Mouse (Mus musculus) adrenal gland, adult 18-20 months (tissue): ENCODE measurements around the gene Eml5. TPM values are rescaled to one million over a fixed set of nuclear protein-coding genes. Genes with fewer than 3 reads are reported as not detected.

Experiments
- DNase-seq, 2 experiments: peaks; one replicate each; pipeline ENCODE4 v3.0.0; 2021 to 2022; ENCODE audit warnings: low spot score in 2 of 2
- long read RNA-seq, 2 experiments: library from polyadenylated mRNA; stranded (forward); transcript quantifications; one replicate each; pipeline ENCODE4 v2.0.0; 2021
- total RNA-seq, 2 experiments: library from RNA; stranded (reverse); gene quantifications; 1 replicate in 1 of 2; 2 replicates in 1 of 2; pipeline ENCODE4 v1.2.3; 2021

Gene Eml5
- 10 to 100 TPM; 19.1 TPM for total RNA-seq
- long read RNA-seq, experiment 1: 0 reads
- long read RNA-seq, experiment 2, partial matches to known transcripts: 0 of 3 reads
- long read RNA-seq, experiment 2, other reads (novel, unspliced or antisense): 2 of 3 reads

DNA sequence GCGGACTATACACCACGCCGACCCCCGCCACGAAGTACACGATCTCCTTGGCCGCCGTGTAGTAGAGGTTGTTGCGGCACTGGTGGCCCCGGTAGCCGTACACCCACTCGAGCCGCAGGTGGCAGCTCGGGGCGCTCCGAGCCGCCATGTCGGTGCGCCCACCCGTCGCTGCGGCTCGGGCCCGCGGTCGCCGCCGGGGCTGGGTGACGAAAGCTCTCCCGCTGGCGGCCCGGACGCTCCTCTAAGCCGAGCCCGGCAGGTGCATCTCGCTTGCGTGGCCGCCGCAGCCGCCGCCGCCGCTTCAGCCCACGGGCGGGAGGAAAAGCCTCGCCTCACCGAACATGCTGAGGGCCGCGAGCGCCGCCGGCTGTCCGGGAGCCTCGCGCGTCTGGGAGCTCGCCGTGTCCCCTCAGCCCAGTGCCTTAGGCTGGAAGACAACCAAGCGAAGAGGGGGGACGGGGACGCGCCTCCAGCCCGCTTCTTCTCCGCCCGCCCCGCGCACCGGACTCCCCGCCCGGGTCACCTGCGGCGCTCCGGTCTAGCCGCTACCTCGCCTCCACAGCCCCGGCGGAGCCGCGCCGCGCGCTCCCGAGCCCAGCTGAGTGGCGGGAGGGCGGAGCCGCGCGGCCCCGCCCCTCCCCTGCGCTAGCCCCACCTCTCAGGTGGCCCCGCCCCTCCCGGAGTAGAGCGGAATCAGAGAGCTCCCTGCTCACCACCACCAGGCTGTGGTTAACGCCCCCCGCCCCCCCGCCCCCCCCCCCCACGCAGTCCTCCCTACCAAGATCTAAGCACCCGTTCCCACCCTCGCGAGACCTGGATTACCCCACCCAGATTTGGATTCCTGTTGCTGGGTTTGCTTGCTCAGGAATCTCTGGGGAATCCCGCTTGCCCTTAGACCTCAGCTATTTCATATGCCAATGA, at the start of gene Eml5:
Gene Eml5 (minus strand): TSS at position 604 of the 921 bp plus-strand sequence.
- DNase-seq: peak; percentile 78

DNA sequence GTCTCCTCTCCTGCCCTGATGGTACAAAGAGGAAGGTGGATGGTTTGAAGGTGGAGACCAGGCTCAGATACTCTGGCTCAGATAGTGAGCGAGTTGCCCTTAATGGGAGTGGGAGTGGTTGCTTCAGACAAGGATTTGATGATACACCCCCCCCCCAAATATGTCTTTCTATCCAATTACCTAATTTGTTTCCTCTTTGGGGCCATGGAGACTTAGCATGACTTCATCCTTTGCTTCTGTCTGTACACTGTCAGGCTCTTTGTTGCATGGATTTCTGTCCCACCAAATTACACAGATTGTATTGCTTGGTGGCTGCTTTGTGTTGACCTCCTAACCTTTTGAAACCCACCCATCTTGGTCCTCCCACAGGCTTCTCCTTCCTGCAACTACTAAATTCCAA, 31.6 kb upstream of the Eml5 start:
- DNase-seq: no peak

DNA sequence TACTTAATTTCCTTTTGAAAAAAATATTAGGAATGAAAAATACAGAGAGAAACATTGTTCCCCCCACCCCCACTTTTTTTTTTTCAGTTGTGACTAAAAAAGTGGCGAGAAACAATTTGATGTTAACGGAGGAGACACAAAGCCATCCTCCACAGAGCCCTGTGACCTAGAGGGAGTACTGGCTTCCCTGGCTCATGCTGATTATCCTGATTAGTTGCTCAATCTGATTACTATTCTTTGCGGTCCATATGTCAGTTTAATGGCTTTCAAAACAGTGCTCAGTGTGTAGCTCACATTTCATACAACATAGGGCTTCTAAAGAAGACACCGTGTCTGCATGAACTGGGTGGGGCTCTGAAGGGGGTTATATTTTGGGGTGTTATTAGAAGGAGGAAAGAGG, 31.2 kb upstream of the Eml5 start:
- no peak for DNase-seq

DNA sequence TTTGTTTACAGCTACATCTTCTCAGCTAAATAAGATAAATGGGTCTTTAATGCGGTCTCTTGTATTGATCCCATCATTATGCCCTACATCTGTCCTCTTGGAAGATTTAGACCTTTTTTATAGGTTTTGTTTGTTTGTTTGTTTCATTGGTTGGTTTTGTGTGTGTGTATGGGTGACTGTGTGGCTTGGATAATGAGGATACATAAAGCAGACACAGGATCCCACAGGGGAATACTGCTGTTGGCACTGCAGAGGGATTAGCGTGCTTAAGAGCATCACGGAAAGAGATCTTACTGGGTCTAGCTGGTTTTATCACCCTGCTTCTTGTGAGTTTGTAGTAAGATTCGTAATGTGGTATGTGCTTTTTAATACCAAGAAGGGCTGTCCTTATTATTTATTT, 29.9 kb upstream of the Eml5 start:
- no peak for DNase-seq

DNA sequence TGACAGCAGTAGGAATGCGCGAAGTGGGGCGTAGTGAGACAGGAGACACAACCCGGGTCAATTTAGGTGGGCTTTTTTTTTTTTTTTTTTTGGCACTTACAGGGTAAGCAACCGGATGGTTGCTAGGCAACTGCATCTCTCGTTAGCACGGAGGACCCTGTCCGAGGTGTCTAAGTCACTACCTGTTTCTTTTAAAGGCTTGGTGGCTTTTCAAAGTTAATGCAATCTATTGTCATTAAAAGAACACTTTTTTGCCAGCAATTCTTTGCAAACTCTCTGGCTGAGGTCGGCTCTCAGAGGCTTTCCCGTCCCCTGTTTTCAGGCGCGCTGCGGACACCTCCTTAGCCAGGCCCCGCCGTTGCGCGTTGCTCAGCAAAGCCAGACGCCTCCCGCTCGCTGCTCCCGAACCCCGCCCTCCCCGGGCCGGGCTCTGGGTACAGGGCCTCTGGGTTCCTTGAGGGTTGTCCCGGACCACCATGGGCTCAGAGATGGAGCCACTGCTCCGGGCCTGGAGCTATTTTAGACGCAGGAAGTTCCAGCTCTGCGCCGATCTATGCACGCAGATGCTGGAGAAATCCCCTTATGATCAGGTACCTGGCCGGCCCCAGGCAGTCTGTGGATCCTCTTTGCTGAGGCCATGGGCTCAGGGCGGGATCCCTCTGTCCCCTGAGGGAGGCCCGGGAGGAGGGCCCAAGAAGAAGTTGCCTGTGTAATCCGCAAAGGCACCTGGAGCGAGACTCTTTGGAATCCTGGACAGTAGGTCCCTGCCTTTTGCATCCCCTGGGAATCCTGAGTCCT, 19.1 kb upstream of the Eml5 start, which contains the start of gene Ttc8:
Gene Ttc8 (plus strand): TSS at position 381 of the 798 bp plus-strand sequence.
- DNase-seq: peak; percentile 76 to 81

DNA sequence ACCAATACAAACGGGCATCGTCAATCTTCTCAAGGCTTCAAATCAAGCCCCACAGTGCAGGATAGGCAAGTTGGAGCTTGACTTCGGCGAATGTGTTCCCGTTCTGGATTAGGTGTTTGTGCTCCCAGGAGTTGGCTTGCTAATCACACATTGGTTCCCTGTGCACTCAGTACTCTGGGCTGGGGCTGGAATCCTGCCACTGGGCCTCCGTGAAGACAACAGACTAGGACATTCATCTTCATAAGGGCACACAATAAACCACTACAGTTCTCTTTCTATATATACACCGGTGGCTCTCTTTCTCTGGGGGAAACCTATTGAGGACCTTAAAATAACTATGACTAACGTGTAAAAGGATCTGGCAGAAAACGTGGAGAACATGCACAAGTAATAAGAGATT, 8.8 kb upstream of the Eml5 start:
- DNase-seq: no peak

DNA sequence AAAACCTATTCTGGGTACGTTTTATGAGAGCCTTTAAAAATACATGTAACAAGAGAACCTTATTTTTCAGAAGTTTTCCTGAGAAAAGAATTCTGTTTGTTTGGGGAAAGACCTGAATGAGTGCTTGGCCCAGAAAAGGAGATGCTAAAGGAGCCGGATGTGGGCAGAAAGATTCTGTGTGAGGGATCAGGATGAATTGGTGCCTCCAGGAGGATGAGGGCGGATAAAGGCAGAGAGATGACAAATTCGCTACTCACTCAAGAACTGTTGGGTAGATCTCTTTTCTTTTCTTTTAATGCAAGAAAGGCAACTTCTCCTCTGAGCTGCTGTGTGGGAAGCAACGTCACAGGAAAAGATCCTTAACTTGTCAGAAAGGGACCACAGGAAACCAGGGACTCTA, 4.2 kb upstream of the Eml5 start:
- DNase-seq: no peak

DNA sequence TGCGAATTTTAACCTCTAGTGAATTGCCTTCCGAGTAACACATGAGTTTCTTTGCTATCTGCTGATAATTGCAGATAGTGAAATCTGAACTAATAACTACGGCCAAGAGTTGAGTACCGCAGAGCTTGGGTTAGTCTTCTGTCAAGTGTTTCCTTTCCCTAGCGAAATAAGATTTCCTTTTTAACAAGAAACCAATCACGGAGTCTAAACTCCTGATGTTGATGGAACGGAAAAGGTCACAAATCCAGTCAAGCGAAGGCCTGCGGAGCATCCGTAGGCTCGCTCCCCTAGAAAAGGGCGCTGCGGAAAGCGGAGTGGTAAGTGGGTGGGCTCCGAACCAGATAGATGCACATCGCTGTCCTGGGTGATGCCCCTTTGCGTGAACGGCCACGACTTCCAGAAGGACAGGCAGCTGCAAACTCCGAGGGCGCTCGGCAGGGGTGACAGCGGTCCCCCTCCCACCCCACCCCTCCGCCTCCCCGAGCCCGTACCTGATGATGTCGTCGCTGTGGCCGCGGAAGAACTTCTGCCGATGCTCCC, 873 bp downstream of the Eml5 start:
- peak; percentile 12 to 26 for DNase-seq

DNA sequence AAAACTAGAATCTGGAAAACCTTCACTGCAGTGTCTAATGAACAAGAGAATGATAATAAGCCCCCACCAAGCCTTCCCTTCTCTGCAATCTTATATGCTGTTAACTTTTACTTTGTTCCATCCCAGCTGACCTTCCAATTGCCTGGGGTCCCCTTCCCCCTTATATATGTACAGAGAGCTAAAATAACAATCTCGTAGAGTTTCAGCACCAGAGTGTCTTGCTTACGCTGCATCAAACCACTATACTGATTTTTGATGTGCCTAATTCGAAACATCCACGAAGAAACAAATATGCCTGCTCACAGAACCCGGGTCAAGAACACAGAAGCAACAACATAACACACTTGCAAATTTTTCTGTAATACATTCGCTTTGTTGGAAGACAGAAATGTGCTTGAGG, 1.6 kb downstream of the Eml5 start:
- DNase-seq: no peak

DNA sequence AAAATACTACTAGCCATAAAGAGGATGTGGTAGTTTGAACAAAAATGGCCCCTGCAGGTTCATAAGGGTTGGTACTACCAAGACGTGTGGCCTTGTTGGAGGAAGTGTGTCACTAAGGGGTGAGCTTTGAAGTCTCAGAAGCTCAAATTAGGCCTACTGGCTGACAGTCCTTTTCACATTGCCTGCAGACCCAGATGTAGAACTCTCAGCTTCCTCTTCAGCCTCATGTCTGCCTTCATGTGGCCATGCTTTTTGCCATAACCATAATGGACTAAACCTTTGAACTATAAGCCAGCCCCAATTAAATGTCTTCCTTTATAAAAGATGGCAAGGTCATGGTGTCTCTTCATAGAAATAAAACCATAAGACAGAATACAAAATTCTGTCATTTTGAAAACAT, 4.5 kb downstream of the Eml5 start:
- no peak for DNase-seq

DNA sequence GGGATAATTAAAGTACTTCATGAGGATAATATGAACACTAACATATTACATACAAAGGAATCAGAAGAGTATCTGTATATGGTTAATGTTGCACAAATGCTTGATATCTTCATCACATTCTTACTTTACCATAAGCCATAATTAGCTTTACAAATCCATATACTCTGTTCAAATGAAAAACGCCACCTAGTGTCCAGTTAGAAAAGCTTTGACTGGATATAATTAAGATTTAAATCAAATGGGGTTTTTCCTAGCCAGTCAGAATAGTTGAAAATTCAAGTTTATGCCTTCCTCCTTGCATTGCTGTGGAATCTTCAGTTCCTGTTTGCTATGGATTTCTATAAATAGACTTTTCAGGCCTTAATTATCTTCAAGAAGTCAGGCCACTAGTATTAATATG, 16.8 kb downstream of the Eml5 start:
- no peak for DNase-seq

DNA sequence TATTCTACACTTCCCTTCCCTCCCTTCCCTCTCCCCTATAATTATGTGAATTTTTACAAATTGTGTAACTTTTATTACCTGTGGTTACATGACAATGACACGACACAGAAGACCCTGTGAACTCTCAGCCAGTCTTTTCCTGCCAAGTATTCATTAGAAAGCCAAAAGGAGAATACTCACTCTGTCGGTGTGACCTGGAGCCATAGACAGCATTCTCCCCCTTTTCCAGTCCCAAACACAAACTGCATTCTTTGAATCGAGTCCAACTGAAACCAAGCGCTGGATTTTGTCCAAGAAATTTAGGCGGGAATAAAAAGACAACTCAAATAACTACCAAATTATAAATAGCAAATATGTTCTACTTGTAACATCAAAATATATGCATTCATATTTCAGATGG, 19.5 kb downstream of the Eml5 start:
- DNase-seq: no peak

DNA sequence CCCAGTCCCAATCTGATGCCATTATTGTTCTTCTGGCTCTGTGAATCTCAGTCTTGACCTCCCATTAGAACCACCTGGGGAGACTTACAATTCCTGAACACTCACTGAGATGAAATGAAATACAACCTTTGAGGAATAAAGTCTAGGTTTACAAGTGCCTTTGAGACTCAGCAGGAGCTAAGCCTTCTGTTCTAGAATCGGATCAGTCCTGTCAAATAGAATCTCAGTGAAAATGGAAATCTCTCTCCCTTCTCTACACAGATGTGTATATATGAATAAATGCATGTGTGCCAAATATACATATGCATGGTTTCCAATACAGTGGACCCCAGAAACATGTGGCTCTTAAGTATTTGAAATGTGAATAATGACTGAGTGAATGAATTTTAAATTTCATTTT, 22.6 kb downstream of the Eml5 start:
- DNase-seq: no peak

DNA sequence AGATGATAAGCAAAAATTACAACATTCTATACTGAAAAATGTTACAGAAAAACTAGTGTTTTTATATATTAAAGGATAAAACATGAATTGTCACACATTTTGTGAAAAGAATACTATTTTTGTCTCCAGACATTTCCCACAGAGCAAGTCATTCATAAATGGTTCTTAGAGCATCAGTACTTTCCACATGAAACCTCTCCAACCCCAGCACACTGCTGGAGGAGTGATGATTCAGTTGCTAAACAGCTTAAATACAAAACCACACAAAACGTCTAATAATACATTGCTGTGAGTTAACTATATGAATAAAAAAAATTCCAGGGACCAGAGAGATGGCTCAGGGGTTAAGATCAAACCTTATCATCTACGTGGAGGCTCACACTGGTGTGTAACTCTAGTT, 26.1 kb downstream of the Eml5 start:
- no peak for DNase-seq

DNA sequence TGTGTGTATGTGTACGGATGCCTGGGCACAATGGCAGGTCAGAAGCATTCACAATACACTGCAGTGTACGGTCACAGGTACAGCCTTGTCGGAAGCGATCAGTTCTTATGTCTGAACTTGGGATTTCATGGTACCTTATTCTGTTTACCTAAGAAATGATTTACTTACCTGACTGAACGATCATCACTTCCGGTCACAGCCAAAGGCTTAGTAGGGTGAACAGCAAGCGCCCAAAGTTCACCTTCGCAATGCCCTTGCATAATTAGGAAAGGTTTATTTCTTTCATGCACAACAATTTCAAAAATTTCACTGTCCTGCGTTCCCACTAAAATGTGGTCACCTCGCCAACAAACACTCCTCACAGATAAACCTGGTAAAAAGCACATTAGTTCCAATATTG, 28.4 kb downstream of the Eml5 start:
- no peak for DNase-seq

DNA sequence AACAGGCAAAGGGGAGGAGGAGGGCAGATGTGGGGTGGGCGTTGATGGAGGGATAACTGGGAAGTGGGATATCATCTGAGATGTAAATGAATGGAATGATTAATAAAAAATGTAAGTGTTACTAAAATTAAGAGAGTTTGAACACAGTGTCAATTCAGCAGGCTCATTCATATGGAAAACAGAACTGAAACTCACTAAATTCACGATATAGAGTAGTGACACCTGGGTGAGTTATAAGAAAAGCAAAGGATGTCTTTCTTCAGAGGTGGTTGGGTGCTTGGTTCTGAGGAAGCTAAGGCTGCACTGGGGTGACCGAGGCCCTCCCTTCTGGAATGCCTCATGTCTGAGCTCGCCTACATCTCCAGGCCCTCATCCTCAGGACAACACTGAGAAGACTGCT, 37.8 kb downstream of the Eml5 start:
- DNase-seq: no peak

DNA sequence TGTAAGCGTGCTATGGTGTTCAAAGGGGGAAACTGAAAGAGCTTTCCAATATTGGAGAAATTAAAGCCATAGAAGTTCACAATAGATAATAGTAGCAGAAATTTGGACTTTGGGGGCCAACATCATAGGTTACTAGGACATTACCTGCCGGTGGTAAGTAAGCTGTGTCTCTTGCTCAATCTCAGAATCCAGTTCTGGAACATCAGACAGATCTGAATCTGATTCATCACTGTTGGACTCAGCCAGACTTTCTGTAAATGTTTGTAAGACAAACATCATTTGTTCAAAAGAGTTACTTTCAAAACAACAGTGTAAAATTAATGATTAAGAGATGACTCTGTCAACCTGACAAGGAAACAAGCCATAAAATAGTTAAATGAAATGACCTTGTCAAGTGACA, 41.0 kb downstream of the Eml5 start:
- DNase-seq: no peak

DNA sequence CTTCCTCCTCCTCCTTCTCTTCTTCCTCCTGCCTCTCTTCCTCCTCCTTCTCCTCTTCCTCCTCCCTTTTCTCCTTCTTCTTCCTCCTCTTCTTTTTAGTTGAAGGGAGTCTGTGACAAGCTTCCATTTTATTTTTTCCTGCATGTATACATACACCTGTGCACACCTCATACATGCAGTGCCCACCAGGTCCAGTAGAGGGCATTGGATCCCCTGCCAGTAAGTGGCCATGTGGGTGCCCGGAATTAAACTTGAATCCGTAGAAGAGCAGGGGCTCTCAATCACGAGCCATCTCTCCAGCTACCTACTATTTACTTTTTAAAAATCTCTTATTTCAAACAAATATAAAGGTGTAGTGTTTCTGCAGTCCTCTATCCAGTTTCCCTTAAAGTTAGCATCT, 50.5 kb downstream of the Eml5 start:
- peak; percentile 8 to 29 for DNase-seq

DNA sequence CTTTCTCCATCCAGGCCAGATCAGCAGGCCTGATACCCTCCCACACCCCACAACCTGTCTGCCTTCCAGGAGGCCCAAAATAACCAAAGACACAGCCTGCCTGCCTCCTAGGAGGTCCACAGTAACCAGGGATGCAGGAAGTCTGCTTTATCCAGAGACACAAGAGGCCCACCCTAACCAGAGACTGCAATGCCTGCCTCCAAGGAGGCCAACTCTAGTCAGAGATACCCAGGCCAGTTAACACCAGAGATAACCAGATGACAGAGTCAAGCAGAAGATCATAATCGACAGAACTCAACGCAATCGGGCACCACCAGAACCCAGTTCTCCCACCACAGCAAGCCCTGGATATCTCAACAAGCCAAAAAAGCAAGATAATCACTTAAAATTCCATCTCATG, 56.5 kb downstream of the Eml5 start:
- no peak for DNase-seq

DNA sequence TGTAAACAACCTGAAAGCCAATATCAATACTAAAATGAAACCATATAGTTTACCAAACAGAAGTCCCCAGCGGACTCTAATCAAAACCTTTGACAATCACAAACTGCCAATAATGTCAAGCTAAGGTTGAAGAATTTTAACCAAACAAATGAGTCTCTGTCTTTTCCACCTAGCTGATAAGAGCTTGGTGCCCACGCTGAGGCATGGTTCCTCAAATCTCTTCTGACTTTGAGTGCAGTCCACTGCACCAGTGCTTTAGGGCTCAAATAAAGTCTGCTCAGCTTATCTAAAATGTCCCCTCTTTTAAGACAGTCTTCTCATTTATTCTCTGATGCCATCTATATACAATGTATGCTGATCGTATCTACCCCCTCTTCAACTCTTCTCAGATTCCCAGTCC, 61.1 kb downstream of the Eml5 start:
- DNase-seq: no peak

DNA sequence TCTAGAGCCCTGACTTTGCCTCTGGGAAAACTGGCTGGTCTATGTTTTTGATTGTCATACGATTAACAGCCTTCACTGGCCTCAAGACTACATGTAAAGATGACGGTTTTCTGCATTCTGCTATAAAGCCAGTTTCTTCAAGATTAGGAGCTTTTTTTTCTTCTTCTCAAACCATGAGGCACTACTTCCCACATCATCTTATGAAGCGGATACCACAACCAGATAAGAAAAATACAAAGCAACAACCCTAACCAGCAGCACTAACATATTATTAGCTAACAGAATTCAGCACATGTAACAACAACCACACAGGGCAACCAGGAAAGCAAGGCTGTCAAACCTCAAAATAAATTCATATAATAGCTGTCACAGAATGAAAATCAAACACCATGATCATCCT, 63.3 kb downstream of the Eml5 start:
- DNase-seq: no peak

DNA sequence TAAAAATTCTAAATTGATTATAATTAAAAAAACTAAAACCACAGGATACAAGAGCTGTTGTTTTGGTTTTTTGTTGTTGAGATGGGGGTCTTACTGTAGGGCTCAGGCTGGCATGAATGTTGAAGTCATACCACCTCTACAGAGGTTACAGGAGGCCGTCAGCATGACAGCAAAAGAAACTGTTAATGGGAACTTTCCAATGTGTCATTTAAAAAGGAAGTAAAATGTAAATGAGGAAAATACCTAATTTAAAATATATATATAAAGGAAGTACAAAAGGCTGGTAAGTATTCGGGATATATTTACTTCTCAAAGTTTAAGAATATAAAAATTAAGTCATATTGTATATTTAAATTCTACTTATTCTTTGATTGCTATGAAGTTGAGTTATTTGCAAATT, 65.8 kb downstream of the Eml5 start:
- no peak for DNase-seq
